Mouse (Mus musculus) liver, embryonic 15.5 days (tissue): Measurements from ENCODE around the gene Gm49336. TPM values are rescaled to one million over a fixed set of nuclear protein-coding genes. Genes with fewer than 3 reads are reported as not detected.

ENCODE experiments used
- ATAC-seq: fragments of 200-750 bp; cut with Nextera tagmentation; 2 replicates; pipeline ENCODE4 v1.8.0; 2017; ENCODE audit warnings: moderate number of reproducible peaks, mild to moderate bottlenecking, moderate library complexity; ENCODE audit not compliant: insufficient read depth
- H3K27ac ChIP-seq: fragments of 300-500 bp; sonication (generic); replicated peaks from 2 replicates; pipeline ENCODE4 v1.5.1; 2015; ENCODE audit warnings: mild to moderate bottlenecking, inconsistent platforms
- H3K27me3 ChIP-seq: fragments of 300-500 bp; sonication (generic); 2 replicates; pipeline ENCODE4 v1.6.1; 2015; ENCODE audit warnings: mild to moderate bottlenecking, inconsistent platforms
- H3K36me3 ChIP-seq: fragments of 300-500 bp; sonication (generic); replicated peaks from 2 replicates; pipeline ENCODE4 v1.6.1; 2015; ENCODE audit warnings: moderate library complexity, mild to moderate bottlenecking, inconsistent platforms
- H3K4me1 ChIP-seq: fragments of 300-500 bp; sonication (generic); replicated peaks from 2 replicates; pipeline ENCODE4 v1.6.1; 2015; ENCODE audit warnings: inconsistent platforms
- H3K4me2 ChIP-seq: fragments of 300-500 bp; sonication (generic); 2 replicates; pipeline ENCODE4 v1.6.1; 2015; ENCODE audit warnings: moderate library complexity, mild to moderate bottlenecking, inconsistent platforms
- H3K4me3 ChIP-seq: fragments of 300-500 bp; sonication (generic); replicated peaks from 2 replicates; pipeline ENCODE4 v1.5.1; 2015; ENCODE audit warnings: mild to moderate bottlenecking, inconsistent platforms
- H3K9ac ChIP-seq: fragments of 300-500 bp; sonication (generic); 2 replicates; pipeline ENCODE4 v1.6.1; 2015; ENCODE audit warnings: moderate library complexity, mild to moderate bottlenecking, inconsistent platforms
- H3K9me3 ChIP-seq: fragments of 300-500 bp; sonication (generic); replicated peaks from 2 replicates; pipeline ENCODE4 v1.6.1; 2016; ENCODE audit warnings: inconsistent platforms
- WGBS: fragments of 180-500 bp; shearing (Covaris S2); methylation state at CpG from one replicate; pipeline ENCODE4 v1.1.7; 2015; ENCODE audit warnings: mixed read lengths; ENCODE audit not compliant: insufficient replicate concordance; 5-methylcytosine and 5-hydroxymethylcytosine counted together
- polyA plus RNA-seq: library from polyadenylated mRNA; unstranded; fragments of >200 nt; fragmentation: Nextera tagmentation; extraction: Ambion mirVana; gene quantifications from 2 replicates; pipeline ENCODE4 v1.2.1, GENCODE M21; 2015

Gene Gm49336
- polyA plus RNA-seq, 1 experiment from 2014 or later = 27.6 TPM

DNA sequence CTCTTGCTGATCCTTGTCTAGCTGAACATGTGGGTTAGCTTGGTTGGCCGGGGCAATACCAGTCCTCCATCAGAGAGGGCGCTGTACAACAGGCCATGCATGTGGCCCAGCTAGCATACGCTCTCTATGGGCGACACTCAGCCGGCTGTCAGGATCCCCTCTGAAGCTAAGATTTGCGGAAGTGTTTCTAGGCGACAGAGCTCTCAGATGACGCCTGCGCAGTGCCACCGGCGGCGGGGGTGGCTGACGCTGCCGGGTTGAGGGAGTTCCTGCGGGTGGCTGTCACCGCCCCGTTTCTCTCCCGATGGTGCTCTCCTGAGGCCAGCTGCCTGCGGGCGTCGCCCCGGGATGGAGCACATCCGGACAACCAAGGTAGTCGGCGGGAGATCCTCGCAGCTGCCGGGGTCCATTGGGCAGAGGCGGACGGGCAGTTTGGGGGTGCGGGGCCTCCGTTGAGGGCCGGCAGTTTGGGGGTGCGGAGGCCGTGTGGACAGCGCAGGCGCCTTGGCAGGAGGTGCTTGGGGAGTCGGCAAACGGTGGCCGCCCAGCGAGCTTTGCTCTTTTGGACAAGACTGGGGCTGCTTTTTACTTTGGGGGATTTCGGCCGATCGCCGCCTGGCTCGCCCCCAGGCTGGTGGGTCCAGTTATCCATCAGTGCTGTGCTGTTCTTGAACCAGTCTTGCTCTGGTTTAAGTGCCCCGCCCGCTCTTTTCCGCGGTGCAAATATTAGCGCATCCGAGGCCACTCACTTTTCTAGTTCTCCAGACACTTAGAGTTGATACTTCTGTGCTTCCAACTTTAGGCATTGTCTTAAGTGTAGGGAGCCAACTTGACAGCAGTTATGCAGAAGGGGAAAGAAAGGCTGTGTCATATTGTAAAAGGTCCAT is 13.9 kb upstream of the Gm49336 start, which contains the start of gene Mtmr6:
Mtmr6 (plus strand) TSS at position 239 of the 887 bp plus-strand sequence.
- no peaks in the 10 kb centered on the region for H3K36me3 ChIP-seq
- H3K9ac ChIP-seq = peak within 1 kb of the TSS; percentile 77
- H3K9me3 ChIP-seq = no peaks in the 10 kb centered on the region
- peak within 1 kb of the TSS; percentile 81 for H3K4me3 ChIP-seq
- under 1% methylated on average over 51 of the region's 51 CpGs for WGBS
- H3K27me3 ChIP-seq = no peaks in the 10 kb centered on the region
- H3K27ac ChIP-seq = peak within 1 kb of the TSS; percentile 86
- ATAC-seq = peak; percentile 100
- H3K4me1 ChIP-seq = peaks cover 24% of the 10 kb centered on the region
- peak within 1 kb of the TSS; percentile 83 for H3K4me2 ChIP-seq

DNA sequence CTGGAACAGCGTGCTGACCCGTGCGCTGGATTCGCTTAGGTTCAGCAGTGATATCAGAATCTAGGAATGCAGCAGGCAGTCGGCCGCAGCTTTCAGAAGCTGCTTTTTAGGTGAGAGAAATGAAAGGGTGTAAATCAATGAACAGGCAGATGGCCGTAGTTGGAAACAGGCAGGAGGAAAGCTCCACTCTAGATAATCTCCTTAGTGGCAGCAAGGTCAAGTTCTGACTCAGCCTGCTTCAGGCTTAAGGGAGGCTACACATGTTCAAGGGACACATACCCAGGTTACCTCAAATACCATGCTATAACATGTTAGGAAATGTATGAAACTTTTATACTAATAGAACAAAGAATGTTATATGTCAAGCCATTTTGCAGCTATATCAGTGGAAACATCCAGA is 11.0 kb upstream of the Gm49336 start:
- WGBS = 78% methylated on average over 7 of the region's 7 CpGs
- H3K9ac ChIP-seq = no peak overlapping the region

DNA sequence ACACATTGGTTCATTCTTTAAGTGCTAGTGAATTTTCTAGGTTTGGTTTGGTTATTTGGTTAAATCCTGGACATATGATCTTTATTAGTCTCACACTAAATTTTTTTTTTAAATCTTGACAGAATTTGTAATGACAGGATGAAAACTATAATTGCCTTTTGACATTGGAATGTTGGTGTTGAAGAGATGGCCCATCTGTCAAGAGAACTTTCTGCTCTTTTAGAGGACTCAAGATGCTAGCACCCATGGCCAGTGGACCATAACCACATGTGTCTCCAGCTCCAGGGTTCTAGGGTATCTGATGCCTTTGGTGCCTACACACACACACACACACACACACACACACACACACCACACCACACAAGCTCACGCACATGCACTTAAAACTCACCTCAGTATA is 6.5 kb upstream of the Gm49336 start:
- Histone ChIP-seq H3K36me3 (no peaks in the 10 kb centered on the region), H3K4me2 (no peak overlapping the region), H3K27me3 (no peaks in the 10 kb centered on the region), H3K4me1 (peaks cover 24% of the 10 kb centered on the region), H3K9ac (no peak overlapping the region), H3K27ac (no peak overlapping the region), H3K9me3 (no peaks in the 10 kb centered on the region), H3K4me3 (no peak overlapping the region)
- ATAC-seq = no peak
- 58% methylated on average over 1 of the region's 1 CpGs for WGBS

More for the DNA sequence above, 11.0 kb upstream of the Gm49336 start:
- ATAC-seq = no peak
- Histone ChIP-seq H3K27ac (no peak overlapping the region), H3K9me3 (no peaks in the 10 kb centered on the region), H3K27me3 (no peaks in the 10 kb centered on the region), H3K4me2 (no peak overlapping the region), H3K36me3 (no peaks in the 10 kb centered on the region), H3K4me1 (peaks cover 19% of the 10 kb centered on the region), H3K4me3 (no peak overlapping the region)

DNA sequence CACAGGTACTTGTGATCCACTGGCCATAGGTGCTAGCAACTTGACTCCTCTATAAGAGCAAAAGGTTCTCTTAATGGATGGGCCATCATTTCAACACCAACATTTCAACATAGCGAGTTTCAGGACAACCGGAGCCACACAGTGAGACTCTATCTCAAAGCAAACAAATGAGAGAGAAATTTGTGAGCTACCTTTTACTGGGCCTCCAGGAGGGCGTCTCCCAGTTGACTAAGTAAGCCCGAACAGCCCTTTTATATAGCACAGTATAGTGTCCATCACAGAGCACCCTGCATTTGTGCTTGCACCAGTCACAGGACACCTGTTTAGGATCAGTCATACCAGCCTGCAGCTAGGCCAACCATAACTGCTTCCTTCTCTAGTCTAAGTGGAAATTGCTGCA is 5.8 kb upstream of the Gm49336 start:
- Histone ChIP-seq H3K27ac (0 out of 2 replicates have a peak overlapping the region, but pooled peaks have one; percentile 1), H3K4me3 (no peak overlapping the region), H3K36me3 (no peaks in the 10 kb centered on the region), H3K4me1 (peaks cover 31% of the 10 kb centered on the region), H3K27me3 (no peaks in the 10 kb centered on the region), H3K9me3 (no peaks in the 10 kb centered on the region), H3K9ac (no peak overlapping the region), H3K4me2 (peak overlapping the region; percentile 32)
- ATAC-seq = peak; percentile 75
- 45% methylated on average over 4 of the region's 4 CpGs for WGBS

DNA sequence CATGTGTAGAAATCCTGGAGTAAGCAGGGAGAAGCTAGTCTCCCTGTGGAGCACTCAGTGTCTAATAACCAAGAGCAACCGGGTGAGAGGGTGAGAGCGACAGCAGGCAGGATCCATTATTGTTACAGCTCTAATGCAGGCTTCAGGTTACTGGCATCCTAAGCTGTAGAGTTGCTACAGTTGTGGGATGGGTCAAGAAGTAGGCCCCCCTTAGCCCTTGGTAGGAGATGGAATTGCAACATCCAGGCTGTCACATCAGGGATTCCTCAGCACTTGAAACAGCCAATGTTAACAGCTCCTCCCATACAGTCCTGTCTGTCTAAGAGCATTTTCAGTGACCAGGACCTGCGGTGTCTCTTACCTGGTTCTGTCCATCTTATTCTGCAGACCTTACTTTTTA is 5.0 kb upstream of the Gm49336 start:
- Histone ChIP-seq H3K27ac (no peak overlapping the region), H3K4me1 (peaks cover 34% of the 10 kb centered on the region), H3K27me3 (no peaks in the 10 kb centered on the region), H3K4me3 (no peak overlapping the region), H3K36me3 (no peaks in the 10 kb centered on the region), H3K4me2 (no peak overlapping the region), H3K9ac (no peak overlapping the region), H3K9me3 (no peaks in the 10 kb centered on the region)
- 62% methylated on average over 3 of the region's 3 CpGs for WGBS
- ATAC-seq = no peak

DNA sequence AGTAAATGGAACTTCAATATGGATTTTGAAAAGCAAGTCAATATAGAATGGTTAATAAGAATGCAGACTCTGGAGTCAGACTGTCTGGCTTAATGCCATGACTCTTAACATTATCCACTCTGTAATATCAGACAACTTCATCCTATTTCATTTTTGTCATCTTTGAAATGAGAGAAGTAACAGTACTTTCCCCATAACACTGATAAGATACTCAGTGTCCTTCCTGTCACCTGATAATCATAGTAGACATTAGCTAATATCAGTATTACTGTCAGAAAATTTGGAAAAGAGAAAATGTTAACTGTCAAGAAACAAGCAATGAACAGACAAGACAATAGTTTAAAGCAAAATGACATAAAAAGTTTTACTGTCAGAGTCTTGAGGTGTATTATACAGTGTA is 3.5 kb upstream of the Gm49336 start:
- Histone ChIP-seq H3K4me3 (no peak overlapping the region), H3K9ac (no peak overlapping the region), H3K4me2 (no peak overlapping the region), H3K36me3 (no peaks in the 10 kb centered on the region), H3K27me3 (no peaks in the 10 kb centered on the region), H3K9me3 (no peaks in the 10 kb centered on the region), H3K27ac (no peak overlapping the region), H3K4me1 (peaks cover 40% of the 10 kb centered on the region)
- ATAC-seq = no peak

DNA sequence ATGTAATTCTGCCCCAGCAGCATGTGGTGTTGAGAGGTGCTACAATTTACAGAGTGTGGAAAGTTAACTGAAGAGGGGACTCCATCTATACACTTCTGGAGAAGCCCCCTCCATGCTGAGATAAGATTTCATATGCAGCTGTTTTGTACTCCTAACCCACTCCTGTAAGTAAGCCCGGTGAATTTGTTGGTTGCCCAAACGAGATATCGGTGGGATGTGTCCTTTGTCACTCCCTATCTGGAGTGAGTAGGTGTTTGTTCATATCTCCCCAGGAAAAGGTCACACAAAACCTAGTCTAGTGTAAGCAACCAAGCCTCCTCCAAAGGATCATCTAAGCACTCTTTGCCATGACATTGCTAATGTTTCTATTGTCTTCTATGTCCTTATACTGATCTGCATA is 2.2 kb upstream of the Gm49336 start:
- Histone ChIP-seq H3K4me3 (no peak overlapping the region), H3K4me1 (peaks cover 46% of the 10 kb centered on the region), H3K4me2 (no peak overlapping the region; the same call in 1 of the 2 replicates), H3K27me3 (no peaks in the 10 kb centered on the region), H3K27ac (no peak overlapping the region), H3K36me3 (no peaks in the 10 kb centered on the region), H3K9ac (no peak overlapping the region), H3K9me3 (no peaks in the 10 kb centered on the region)
- ATAC-seq = no peak
- 29% methylated on average over 3 of the region's 3 CpGs for WGBS

DNA sequence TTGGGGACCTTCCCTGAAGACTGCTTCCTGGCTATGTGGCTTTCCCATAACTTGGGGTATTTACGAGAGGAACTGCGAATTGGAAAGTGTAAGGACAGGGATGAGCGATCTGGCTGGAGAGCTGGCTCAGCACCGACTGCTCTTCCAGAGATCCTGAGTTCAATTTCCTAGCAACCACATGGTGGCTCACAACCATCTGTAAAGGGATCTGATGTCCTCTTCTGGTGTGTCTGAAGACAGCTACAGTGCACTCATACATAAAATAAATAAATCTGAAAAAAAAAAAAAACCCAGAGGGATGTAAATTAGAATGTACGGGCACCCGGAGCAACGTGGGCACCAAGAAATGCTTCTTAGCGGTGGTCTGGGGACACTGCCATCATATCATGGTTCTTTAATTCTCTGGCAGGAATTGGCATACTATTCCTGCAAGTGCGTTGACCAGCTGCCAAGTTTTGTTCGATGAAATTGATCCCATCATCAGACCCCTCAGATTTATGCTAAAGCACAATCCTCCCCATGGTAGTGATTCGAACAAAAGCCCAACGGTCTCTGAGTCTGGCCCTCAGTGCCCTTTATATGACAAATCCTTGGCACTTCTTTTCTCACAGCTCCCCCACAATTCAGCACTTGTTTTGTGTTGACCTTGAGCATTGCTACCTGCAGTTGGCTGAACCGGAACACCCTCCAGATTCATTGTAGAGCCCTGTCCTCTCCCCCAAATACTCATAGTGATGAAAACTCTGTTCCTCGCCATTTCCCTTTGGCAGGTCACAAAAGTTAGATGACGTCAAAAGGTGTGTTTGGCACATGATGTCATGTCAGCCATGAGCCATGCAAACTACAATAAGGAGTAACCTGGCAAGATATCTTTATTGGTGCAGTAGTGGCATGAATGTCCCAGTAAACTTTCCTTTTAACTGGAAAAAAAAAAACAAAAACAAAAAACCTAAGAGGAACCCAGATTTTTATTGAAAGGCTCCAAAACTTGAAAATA is 995 bp upstream of the Gm49336 start:
- peaks cover 43% of the 10 kb centered on the region for H3K4me1 ChIP-seq
- H3K4me3 ChIP-seq = peak overlapping the region; percentile 98
- H3K27ac ChIP-seq = peak overlapping the region; percentile 84
- H3K9me3 ChIP-seq = no peaks in the 10 kb centered on the region
- peak overlapping the region; percentile 89 for H3K4me2 ChIP-seq
- no peaks in the 10 kb centered on the region; the same call in 1 of the 2 replicates for H3K36me3 ChIP-seq
- H3K9ac ChIP-seq = peak overlapping the region; percentile 71
- H3K27me3 ChIP-seq = no peaks in the 10 kb centered on the region
- no peak for ATAC-seq
- WGBS = 17% methylated on average over 15 of the region's 15 CpGs

DNA sequence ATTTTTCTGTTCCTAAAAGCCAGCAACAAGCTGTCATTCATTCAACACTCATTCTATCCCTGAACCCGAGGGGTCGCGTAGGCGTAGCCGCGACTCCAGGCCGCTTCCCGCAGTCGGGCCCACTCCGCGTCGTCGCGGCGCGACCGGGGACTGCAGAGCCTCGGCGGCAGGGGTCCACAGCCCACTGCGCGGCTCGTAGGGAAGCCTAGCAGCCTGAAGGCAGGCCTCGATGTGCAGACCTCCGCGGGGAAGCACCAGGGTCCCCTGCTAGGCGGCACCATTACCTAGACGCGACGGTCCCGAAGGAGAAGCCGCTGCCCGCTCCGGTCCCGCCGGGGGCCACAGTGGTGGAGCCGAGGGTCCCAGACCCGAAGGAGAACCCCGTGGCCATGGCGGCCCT is 428 bp downstream of the Gm49336 start:
- H3K27ac ChIP-seq = peak overlapping the region; percentile 89
- peaks cover 31% of the 10 kb centered on the region for H3K4me1 ChIP-seq
- peak overlapping the region; percentile 99 for H3K9ac ChIP-seq
- ATAC-seq = peak; percentile 53
- H3K27me3 ChIP-seq = no peaks in the 10 kb centered on the region
- no peaks in the 10 kb centered on the region for H3K9me3 ChIP-seq
- H3K36me3 ChIP-seq = peaks cover 3% of the 10 kb centered on the region
- peak overlapping the region; percentile 98 for H3K4me3 ChIP-seq
- peak overlapping the region; percentile 89 for H3K4me2 ChIP-seq
- under 1% methylated on average over 39 of the region's 39 CpGs for WGBS

DNA sequence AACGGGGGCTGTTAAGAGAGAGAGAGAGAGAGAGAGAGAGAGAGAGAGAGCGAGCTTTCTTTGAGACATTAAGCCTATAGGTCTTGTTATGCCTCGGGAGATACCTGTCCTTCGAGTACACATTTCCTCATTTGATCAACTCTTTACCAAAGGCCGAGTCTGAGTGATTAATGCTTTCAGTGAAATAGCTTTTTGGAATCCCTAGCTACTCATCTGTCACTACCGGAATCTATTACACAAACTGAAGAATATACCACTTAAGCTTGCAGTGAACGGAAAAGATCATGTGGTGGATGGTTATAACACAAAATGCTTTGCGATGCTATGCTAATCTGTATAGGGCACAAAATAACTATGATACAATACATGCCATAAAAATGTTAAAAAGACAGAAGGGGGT is 941 bp downstream of the Gm49336 start:
- H3K27ac ChIP-seq = peak overlapping the region; percentile 89
- WGBS = 7% methylated on average over 8 of the region's 8 CpGs

DNA sequence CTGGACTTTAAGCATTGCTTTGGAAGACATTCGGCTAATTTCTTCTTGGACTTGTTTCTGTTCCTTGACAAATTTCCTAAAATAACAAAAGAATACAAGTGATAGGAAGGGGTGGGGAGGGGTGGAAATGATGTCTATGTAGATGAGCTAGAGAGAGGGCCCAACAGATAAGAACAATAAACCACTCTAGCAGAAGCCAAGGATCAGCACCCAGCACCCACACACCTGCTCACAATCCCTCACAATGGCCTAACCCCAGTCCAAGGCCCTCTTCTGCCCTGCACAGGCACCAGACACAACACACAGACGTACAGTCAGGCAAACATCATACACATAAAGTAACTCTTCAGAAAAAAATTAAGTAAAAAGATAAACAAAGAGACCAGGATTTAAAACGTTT is 12.8 kb downstream of the Gm49336 start:
- no peak for ATAC-seq
- no peaks in the 10 kb centered on the region for H3K27me3 ChIP-seq
- H3K4me2 ChIP-seq = no peak overlapping the region
- H3K9me3 ChIP-seq = no peaks in the 10 kb centered on the region
- H3K9ac ChIP-seq = no peak overlapping the region
- WGBS = 67% methylated on average over 3 of the region's 3 CpGs
- H3K27ac ChIP-seq = no peak overlapping the region
- H3K4me1 ChIP-seq = no peaks in the 10 kb centered on the region
- peaks cover 68% of the 10 kb centered on the region for H3K36me3 ChIP-seq
- H3K4me3 ChIP-seq = no peak overlapping the region

More for the DNA sequence above, 941 bp downstream of the Gm49336 start:
- H3K4me2 ChIP-seq = peak overlapping the region; percentile 89
- H3K4me3 ChIP-seq = peak overlapping the region; percentile 98
- H3K27me3 ChIP-seq = no peaks in the 10 kb centered on the region
- H3K36me3 ChIP-seq = peaks cover 5% of the 10 kb centered on the region
- no peak for ATAC-seq
- H3K9ac ChIP-seq = peak overlapping the region; percentile 99
- H3K4me1 ChIP-seq = peaks cover 31% of the 10 kb centered on the region
- H3K9me3 ChIP-seq = no peaks in the 10 kb centered on the region
